Mouse (Mus musculus) thymus, adult 2 months (tissue): Measurements from ENCODE around the gene Pter.

Source experiments
- CTCF ChIP-seq: fragments of 200-500 bp; IDR thresholded peaks from 2 replicates; pipeline ENCODE4 v1.5.1; 2012; ENCODE audit warnings: mild to moderate bottlenecking, control low read depth, low read length, moderate library complexity, borderline replicate concordance; ENCODE audit not compliant: control insufficient read depth, poor library complexity, insufficient read depth; ENCODE audit errors: extremely low read depth
- POLR2A ChIP-seq: fragments of 200-500 bp; IDR thresholded peaks from 2 replicates; pipeline ENCODE4 v1.6.1; 2012; ENCODE audit warnings: mild to moderate bottlenecking, low read length, control low read depth, moderate library complexity; ENCODE audit not compliant: control insufficient read depth, poor library complexity, insufficient read depth; ENCODE audit errors: extremely low read depth

DNA sequence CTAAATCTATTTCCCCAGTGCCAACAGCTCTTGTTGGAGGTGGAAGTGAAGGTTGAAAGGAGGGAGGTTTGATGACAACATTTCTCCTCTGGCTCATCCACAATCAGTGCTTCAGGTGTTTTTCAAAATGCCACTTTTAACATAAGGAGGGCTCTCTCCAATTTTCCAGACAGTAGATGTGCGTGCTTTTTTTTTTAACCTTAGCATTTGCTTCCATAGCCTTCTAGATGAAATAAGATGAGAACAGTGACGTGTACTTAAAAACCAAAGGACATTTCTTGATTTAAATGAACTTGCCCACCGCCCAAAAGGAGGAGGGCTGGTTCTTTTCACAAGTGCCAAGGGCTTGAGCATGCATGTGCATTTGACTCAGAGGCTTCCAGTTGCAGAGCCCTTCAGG lies 88.1 kb downstream of the Pter start:
- TF ChIP-seq CTCF (no peak), POLR2A (no peak)
